Mouse (Mus musculus) bone marrow, adult 2 months (tissue): Measurements from ENCODE around the gene Rapgef5.

Experiments used
- CTCF ChIP-seq: fragments of 200-500 bp; IDR thresholded peaks from 2 replicates; pipeline ENCODE4 v1.5.1; 2011; ENCODE audit warnings: low read length, control low read depth; ENCODE audit not compliant: control insufficient read depth, insufficient read depth
- POLR2A ChIP-seq: fragments of 200-500 bp; IDR thresholded peaks from 2 replicates; pipeline ENCODE4 v1.6.1; 2011; ENCODE audit warnings: low read depth, mild to moderate bottlenecking, control low read depth, low read length, borderline replicate concordance; ENCODE audit not compliant: control insufficient read depth

GRCm38 (mm10) chr12:117702928-117703327 lies 186.6 kb downstream of the Rapgef5 start:
- no peak for TF ChIP-seq POLR2A
- no peak for TF ChIP-seq CTCF
